Mouse (Mus musculus) MEL (cell line): ENCODE results near the gene Poln. TPM values are rescaled to one million over a fixed set of nuclear protein-coding genes. Genes with fewer than 3 reads are reported as not detected.

Experiments
- DNase-seq: peaks from one replicate; pipeline ENCODE4 v3.0.0; 2011; ENCODE audit warnings: low read depth, low spot score
- H3K27ac ChIP-seq: 2 replicates; pipeline ENCODE4 v1.5.1; 2012; ENCODE audit warnings: low read depth, mild to moderate bottlenecking, control low read depth, low read length, moderate library complexity; ENCODE audit not compliant: control insufficient read depth
- H3K27me3 ChIP-seq, 2 experiments: fragments of 150-350 bp in 1 of 2; sonication (generic) in 1 of 2; 2 replicates each; pipeline ENCODE4 v1.6.1; 2012; ENCODE audit warnings: low read length in 2 of 2, mild to moderate bottlenecking in 2 of 2, improper control_type of control experiment in 1 of 2, moderate library complexity in 1 of 2; ENCODE audit not compliant: insufficient read depth in 2 of 2, control insufficient read depth in 1 of 2
- H3K36me3 ChIP-seq, 2 experiments: 2 replicates each; pipeline ENCODE4 v1.6.1; 2012 to 2014; ENCODE audit warnings: low read length in 2 of 2, improper control_type of control experiment in 1 of 2, inconsistent platforms in 1 of 2, mild to moderate bottlenecking in 1 of 2; ENCODE audit not compliant: insufficient read depth in 2 of 2, control insufficient read depth in 1 of 2
- H3K4me1 ChIP-seq, 2 experiments: fragments of 150-350 bp in 1 of 2; sonication (generic) in 1 of 2; 2 replicates each; pipeline ENCODE4 v1.6.1; 2012; ENCODE audit warnings: low read length in 2 of 2, improper control_type of control experiment in 1 of 2, mild to moderate bottlenecking in 1 of 2; ENCODE audit not compliant: insufficient read depth in 2 of 2, control insufficient read depth in 1 of 2
- H3K4me3 ChIP-seq, 2 experiments: fragments of 150-350 bp in 1 of 2; sonication (generic) in 1 of 2; 2 replicates each; pipeline ENCODE4 v1.5.1; 2012; ENCODE audit warnings: low read depth in 2 of 2, low read length in 2 of 2, mild to moderate bottlenecking in 2 of 2, moderate library complexity in 2 of 2, control low read depth in 1 of 2, improper control_type of control experiment in 1 of 2; ENCODE audit not compliant: control insufficient read depth in 1 of 2, insufficient read depth in 1 of 2
- H3K79me2 ChIP-seq: 2 replicates; pipeline ENCODE4 v1.6.1; 2012; ENCODE audit warnings: mild to moderate bottlenecking, low read length, moderate library complexity; ENCODE audit not compliant: control insufficient read depth, poor library complexity, insufficient read depth
- H3K9ac ChIP-seq: 2 replicates; pipeline ENCODE4 v1.6.1; 2012; ENCODE audit warnings: low read depth, mild to moderate bottlenecking, control low read depth, low read length, moderate library complexity; ENCODE audit not compliant: control insufficient read depth, poor library complexity, severe bottlenecking
- H3K9me3 ChIP-seq: fragments of 150-350 bp; sonication (generic); replicated peaks from 2 replicates; pipeline ENCODE4 v1.6.1; 2012; ENCODE audit warnings: mild to moderate bottlenecking, low read length, improper control_type of control experiment, moderate library complexity; ENCODE audit not compliant: insufficient read depth
- CHD2 ChIP-seq: IDR thresholded peaks from 2 replicates; pipeline ENCODE4 v1.6.1; 2011; ENCODE audit warnings: low read length, improper control_type of control experiment
- CTCF ChIP-seq, 3 experiments: IDR thresholded peaks in 2 of 3; conservative IDR thresholded peaks in 1 of 3; 2 replicates each; pipeline ENCODE4 v1.5.1; 2011 to 2012; ENCODE audit warnings: low read length in 3 of 3, low read depth in 2 of 3, mild to moderate bottlenecking in 2 of 3, improper control_type of control experiment in 1 of 3, inconsistent platforms in 1 of 3, mixed read lengths in 1 of 3, moderate library complexity in 1 of 3; ENCODE audit not compliant: control insufficient read depth in 1 of 3, insufficient read depth in 1 of 3, poor library complexity in 1 of 3, severe bottlenecking in 1 of 3
- ELF1 ChIP-seq: IDR thresholded peaks from 2 replicates; pipeline ENCODE4 v1.6.1; 2014; ENCODE audit warnings: low read depth, mild to moderate bottlenecking, inconsistent platforms, low read length, improper control_type of control experiment, moderate library complexity
- GABPA ChIP-seq: IDR thresholded peaks from 2 replicates; pipeline ENCODE4 v1.6.1; 2012; ENCODE audit warnings: low read depth, mild to moderate bottlenecking, inconsistent platforms, low read length, improper control_type of control experiment, moderate library complexity
- MAX ChIP-seq: IDR thresholded peaks from 2 replicates; pipeline ENCODE4 v1.6.1; 2011; ENCODE audit warnings: low read length, improper control_type of control experiment
- MAZ ChIP-seq: IDR thresholded peaks from 2 replicates; pipeline ENCODE4 v1.6.1; 2012; ENCODE audit warnings: low read depth, mild to moderate bottlenecking, inconsistent platforms, low read length, improper control_type of control experiment
- MEF2A ChIP-seq: IDR thresholded peaks from 2 replicates; pipeline ENCODE4 v1.6.1; 2014; ENCODE audit warnings: low read depth, mild to moderate bottlenecking, inconsistent platforms, low read length, improper control_type of control experiment; ENCODE audit not compliant: poor library complexity, insufficient replicate concordance, severe bottlenecking; ENCODE audit errors: extremely low read depth
- MXI1 ChIP-seq: IDR thresholded peaks from 2 replicates; pipeline ENCODE4 v1.6.1; 2011; ENCODE audit warnings: mild to moderate bottlenecking, low read depth, low read length, improper control_type of control experiment
- POLR2A ChIP-seq, 2 experiments: IDR thresholded peaks; 2 replicates each; pipeline ENCODE4 v1.6.1; 2011 to 2012; ENCODE audit warnings: low read length in 2 of 2, mild to moderate bottlenecking in 2 of 2, control low read depth in 1 of 2, improper control_type of control experiment in 1 of 2, low read depth in 1 of 2, moderate library complexity in 1 of 2; ENCODE audit not compliant: control insufficient read depth in 1 of 2, insufficient read depth in 1 of 2, poor library complexity in 1 of 2
- RAD21 ChIP-seq: IDR thresholded peaks from 2 replicates; pipeline ENCODE4 v1.6.1; 2011; ENCODE audit warnings: mild to moderate bottlenecking, low read depth, low read length, improper control_type of control experiment
- RCOR1 ChIP-seq: IDR thresholded peaks from 2 replicates; pipeline ENCODE4 v1.6.1; 2012; ENCODE audit warnings: low read depth, mild to moderate bottlenecking, inconsistent platforms, low read length, improper control_type of control experiment
- SIN3A ChIP-seq: IDR thresholded peaks from 2 replicates; pipeline ENCODE4 v1.6.1; 2012; ENCODE audit warnings: low read length, improper control_type of control experiment, inconsistent platforms
- TAL1 ChIP-seq: IDR thresholded peaks from 2 replicates; pipeline ENCODE4 v1.6.1; 2012; ENCODE audit warnings: mild to moderate bottlenecking, inconsistent platforms, low read length, moderate library complexity, mixed read lengths
- TCF12 ChIP-seq: IDR thresholded peaks from 2 replicates; pipeline ENCODE4 v1.6.1; 2014; ENCODE audit warnings: low read depth, mild to moderate bottlenecking, inconsistent platforms, low read length, improper control_type of control experiment, moderate library complexity
- UBTF ChIP-seq: IDR thresholded peaks from 2 replicates; pipeline ENCODE4 v1.6.1; 2012; ENCODE audit warnings: low read depth, mild to moderate bottlenecking, inconsistent platforms, low read length, improper control_type of control experiment, moderate library complexity, borderline replicate concordance; ENCODE audit not compliant: insufficient read depth
- ZKSCAN1 ChIP-seq: IDR thresholded peaks from 2 replicates; pipeline ENCODE4 v1.6.1; 2012; ENCODE audit warnings: low read depth, mild to moderate bottlenecking, inconsistent platforms, low read length, improper control_type of control experiment, moderate library complexity
- ZNF384 ChIP-seq: IDR thresholded peaks from 2 replicates; pipeline ENCODE4 v1.6.1; 2012; ENCODE audit warnings: low read depth, mild to moderate bottlenecking, inconsistent platforms, low read length, improper control_type of control experiment
- polyA plus RNA-seq, 2 experiments: library from polyadenylated mRNA; stranded (reverse) in 1 of 2; unstranded in 1 of 2; fragments of >175 nt in 1 of 2; fragments of >200 nt in 1 of 2; gene quantifications; 2 replicates each; pipeline versions ENCODE4 v1.2.1 to v1.2.4; 2012; ENCODE audit warnings: low replicate concordance in 2 of 2, low read depth in 1 of 2; ENCODE audit not compliant: insufficient read length in 2 of 2, insufficient read depth in 1 of 2, missing spikeins in 1 of 2
- total RNA-seq: library from RNA; depleted of rRNA; stranded (reverse); fragments of 300-350 nt; gene quantifications from 2 replicates; pipeline ENCODE4 v1.2.3, GENCODE M21; 2012

Poln gene
- total and polyA plus RNA-seq, 3 experiments = 0.50 to 1.0 TPM; not detected in 1

DNA sequence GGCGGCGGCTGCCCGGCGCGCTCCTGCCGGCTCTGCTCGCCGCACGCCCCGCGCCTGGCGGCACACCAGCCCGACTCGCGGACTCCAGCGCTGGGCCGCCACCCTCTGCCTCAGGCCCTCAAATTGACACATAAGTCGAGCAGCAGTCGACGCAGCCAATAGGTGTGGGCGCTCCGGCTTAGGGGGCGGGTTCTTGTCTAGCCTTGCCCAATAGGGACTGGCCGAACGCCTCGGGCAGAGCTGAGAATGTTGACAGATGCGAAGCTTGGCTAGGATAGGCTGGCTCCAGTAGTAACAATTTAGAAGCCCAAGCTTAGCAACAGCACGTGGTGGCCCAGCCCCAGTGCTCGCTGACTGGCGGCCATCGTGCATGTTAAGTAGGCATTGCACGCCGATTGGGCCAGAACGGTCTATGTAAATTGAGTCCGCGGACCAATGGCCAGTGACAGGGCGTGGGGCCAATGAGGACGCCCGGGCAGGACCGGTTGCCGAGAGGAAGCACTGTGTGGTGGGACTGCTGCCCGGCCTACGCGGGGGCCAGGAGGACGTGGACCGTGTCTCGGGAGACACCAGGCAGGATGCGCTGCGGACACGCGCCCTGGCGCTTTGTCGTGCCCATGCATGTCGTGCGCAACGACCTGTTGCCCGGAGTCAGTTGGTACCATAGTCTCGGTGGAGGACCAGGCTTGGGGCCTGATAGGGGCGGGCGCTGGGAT lies 18.5 kb upstream of the Poln start, which contains the start of gene Mxd4 (continued):
- TF ChIP-seq MEF2A (no peak), ELF1 (no peak), SIN3A (peak; percentile 98), CHD2 (peak; percentile 59), RCOR1 (no peak), TAL1 (no peak), ZKSCAN1 (no peak), GABPA (no peak), ZNF384 (no peak), RAD21 (no peak)

DNA sequence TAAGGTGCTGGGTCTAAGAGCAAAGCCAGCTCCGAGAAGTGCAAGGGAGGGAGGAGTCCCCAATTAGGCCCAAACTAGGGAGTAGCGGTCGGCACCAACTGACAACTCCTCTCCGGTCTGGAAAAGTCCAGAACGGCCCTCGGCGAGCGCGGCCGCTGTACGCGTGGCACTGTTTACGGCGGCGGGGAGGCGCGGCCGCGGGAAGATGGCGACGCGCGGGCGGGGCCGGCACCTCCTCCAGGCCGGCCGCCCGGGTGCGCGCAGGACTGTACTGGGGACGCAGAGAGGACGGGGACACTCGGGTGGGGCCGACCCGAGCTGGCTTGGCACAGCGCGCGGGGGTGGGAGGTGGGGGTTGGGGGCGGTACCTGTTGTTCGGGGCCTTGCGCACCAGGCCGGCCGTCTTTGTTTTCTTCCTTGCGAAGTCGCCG lies 17.7 kb upstream of the Poln start:
- peak; percentile 69 for DNase-seq
- Histone ChIP-seq H3K27ac (no peak overlapping the region; the same call in 1 of the 2 replicates), H3K9me3 (no peaks in the 10 kb centered on the region), H3K36me3 (peaks cover 0 to 8% of the 10 kb centered on the region in 2 experiments; a peak in 2 of 4 replicates), H3K4me1 (peaks cover 0 to 18% of the 10 kb centered on the region in 2 experiments; a peak in 2 of 4 replicates), H3K9ac (peak overlapping the region; percentile 72), H3K27me3 (no peaks in the 10 kb centered on the region), H3K79me2 (peaks cover 3% of the 10 kb centered on the region; the same call in 1 of the 2 replicates), H3K4me3 (peak overlapping the region; percentile 56 to 96)
- TF ChIP-seq MAX (peak; percentile 77), MXI1 (peak; percentile 88), SIN3A (peak; percentile 89), CTCF (IDR thresholded peaks at IDR 0.05 in 2 of 3, conservative IDR thresholded peaks at IDR 0.05 in 1 of 3; ENCODE audit: control insufficient read depth in 1 of 3, insufficient read depth in 1 of 3, low read depth in 2 of 3, low read length in 3 of 3, poor library complexity in 1 of 3, severe bottlenecking in 1 of 3) (no peak), GABPA (no peak), ELF1 (no peak), TAL1 (no peak), POLR2A (IDR thresholded peaks at IDR 0.05; ENCODE audit: control insufficient read depth in 1 of 2, insufficient read depth in 1 of 2, low read depth in 1 of 2, low read length in 2 of 2, poor library complexity in 1 of 2) (no peak), ZNF384 (no peak), TCF12 (no peak), MEF2A (no peak), MAZ (peak; percentile 61; the same call in 1 of the 2 replicates), UBTF (0 out of 2 replicates have a peak, but pooled peaks have one; percentile 28), CHD2 (no peak), RAD21 (no peak)
